Mouse (Mus musculus): ENCODE measurements around the gene Ptrh2.

DNA sequence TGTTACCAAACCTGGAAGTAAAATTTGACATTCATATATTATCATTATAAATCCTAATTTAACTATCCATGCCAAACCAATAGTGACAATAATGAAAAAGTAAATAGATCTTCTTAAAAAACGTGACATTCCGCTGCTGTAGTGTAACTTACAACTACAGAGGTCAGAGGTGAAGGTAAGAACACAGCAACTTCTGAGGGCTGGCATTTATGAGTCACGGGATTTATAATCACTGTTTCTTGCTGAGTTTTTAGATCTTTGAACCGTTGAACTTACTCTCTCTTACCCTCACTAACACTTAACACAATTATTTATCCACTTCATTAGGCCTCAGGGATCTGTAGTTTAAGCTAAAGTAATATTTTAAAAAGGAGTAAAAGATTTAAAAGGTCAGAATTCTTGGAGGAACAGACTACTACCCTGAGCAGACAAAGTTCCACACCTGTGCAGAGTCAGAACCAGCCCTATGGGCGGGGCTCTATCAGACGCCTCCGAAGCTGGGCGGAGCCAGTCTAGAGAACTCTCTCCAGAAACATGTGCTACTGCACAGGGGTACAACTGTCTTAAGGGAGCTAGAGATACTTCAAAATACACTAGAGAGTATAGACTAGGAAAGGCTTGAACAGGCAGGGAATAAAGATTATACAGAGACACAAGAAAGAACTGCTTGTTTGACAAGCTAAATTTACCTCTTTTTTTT lies 53.7 kb downstream of the Ptrh2 start:
- TF ChIP-seq EP300 (IDR thresholded peaks at IDR 0.05; ENCODE audit: insufficient read depth, low read depth, low read length): no peak
- no peak for TF ChIP-seq CTCF (IDR thresholded peaks at IDR 0.05)

Measured in heart, adult 2 months (tissue).